Mouse (Mus musculus): ENCODE measurements around the gene Olfr27.

The Olfr27 gene

DNA sequence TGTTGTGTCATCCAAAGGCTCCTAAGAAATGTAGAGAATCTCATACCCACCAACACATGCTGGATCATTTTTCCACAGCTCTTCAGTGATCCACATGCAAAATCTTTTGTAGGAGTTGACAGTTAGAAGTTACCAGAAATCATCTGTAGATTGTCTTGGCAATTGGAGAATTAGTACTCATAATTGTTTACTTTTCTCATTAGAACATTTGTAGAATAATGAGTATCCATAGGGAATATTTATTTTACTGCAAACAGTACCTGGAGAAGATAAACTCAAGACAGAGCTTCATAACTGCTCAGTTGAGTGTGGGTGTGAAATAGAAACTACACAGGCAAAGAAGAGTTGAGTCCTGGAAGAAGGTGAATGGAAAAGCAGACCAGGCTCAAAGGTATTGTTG is at the start of gene Olfr27:
Olfr27 (plus strand) TSS at position 301 of the 400 bp plus-strand sequence.
- DNase-seq (ENCODE audit: extremely low spot score, low read depth, low spot score), result no peak

DNA sequence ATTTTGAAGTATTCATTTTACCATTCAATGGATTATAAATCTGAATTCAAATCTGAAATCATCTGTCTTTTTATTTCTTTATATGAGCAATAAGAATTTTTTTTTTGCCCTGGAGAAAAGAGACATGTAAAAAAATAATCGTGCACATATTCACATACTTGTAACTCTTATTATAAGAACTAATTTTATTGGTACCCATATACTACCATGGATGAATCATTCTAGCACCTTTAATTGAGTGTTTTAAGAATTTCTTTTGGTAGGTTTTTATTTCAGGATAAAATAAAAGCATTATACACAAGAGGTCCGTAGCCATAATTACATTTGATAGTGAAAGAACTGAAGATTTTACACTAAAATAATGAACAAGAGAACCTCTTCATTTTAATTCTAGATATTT is 49.1 kb upstream of the Olfr27 start, which contains the start of gene Olfr938:
Olfr938 (minus strand) TSS at position 101 of the 400 bp plus-strand sequence.
- DNase-seq (ENCODE audit: extremely low spot score, low read depth, low spot score), result no peak

DNA sequence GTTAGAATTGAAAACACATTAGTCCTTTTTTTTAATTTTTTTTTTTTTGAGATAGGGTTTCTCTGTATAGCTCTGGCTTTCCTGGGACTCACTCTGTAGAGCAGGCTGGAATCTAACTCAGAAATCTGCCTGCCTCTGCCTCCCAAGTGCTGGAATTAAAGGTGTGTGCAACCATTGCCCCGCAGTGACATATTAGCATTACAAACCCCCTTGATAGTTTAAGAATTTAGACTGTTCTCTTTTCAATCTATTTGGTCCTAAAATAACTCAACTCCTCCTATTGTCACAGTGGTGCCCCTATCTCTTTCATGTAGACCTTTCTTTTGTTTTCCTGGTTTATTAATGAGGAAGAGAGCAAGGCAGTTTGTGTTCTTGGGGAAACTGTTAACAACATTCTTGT is 605 bp upstream of the Olfr27 start:
- no peak for DNase-seq (ENCODE audit: extremely low spot score, low read depth, low spot score)

DNA sequence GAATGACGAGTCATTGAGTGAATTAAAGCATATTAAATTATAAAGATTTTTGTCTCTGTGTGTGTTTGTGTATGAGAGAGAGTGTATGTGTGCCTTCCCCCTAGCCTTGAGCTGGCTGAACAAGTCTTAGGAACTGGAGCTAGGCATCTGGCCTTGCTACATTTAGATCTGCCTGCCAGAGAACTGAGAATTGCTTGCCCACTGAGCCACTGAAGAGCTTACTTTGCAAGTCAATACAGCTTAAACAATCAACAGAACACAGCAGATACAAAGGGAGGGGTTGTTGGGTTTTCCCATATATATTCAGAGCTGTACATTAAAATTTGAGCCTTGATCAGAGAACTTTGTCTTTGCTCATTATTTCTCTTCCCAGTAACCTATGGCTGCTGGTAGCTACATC is 24.5 kb downstream of the Olfr27 start:
- DNase-seq (ENCODE audit: extremely low spot score, low read depth, low spot score), result no peak

DNA sequence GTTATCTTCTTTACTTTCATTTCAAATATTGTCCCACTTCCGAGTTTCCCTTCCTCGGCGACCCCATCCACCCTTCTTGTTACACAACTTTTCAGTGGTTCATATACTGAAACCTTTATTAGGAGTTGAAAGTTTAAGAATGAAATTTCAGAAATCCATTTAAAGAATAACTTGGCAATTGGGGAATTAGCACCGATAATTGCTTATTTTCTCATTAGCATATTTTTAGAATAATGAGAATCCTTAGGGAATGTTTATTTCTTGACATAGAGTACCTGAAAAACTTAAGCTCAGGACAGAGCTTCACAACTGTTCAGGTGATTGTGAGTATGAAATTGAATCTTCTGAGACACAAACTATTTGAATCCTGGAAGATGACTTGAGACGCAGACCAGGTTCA is 38.1 kb downstream of the Olfr27 start, which contains the start of gene Olfr943:
Olfr943 (plus strand) TSS at position 301 of the 400 bp plus-strand sequence.
- DNase-seq (ENCODE audit: extremely low spot score, low read depth, low spot score), result no peak

Measured in hindlimb bud, embryonic 11.5 days (tissue).